Mouse (Mus musculus) left cerebral cortex, postnatal 14 days (tissue): Measurements from ENCODE around the gene Tmem131. TPM values are rescaled to one million over a fixed set of nuclear protein-coding genes. Genes with fewer than 3 reads are reported as not detected.

Experiments
- DNase-seq, 2 experiments: peaks; one replicate each; pipeline ENCODE4 v3.0.0; 2021 to 2022; ENCODE audit warnings: low spot score in 2 of 2, mixed read lengths in 1 of 2
- intact Hi-C: fragments of 180-260 bp; cut with DNase I; formaldehyde crosslinking; loops from one replicate; pipeline ENCODE4 v1.15.1; 2025
- long read RNA-seq, 2 experiments: library from polyadenylated mRNA; stranded (forward); transcript quantifications; one replicate each; pipeline ENCODE4 v2.0.0; 2021
- total RNA-seq, 2 experiments: library from RNA; stranded (reverse); gene quantifications; 2 replicates each; pipeline ENCODE4 v1.2.3; 2021

Gene Tmem131
- 10 to 100 TPM; 57.2 to 60.2 TPM for total RNA-seq
- long read RNA-seq, experiment 1, full-length matches to known transcripts, result 2 of 13 reads
- long read RNA-seq, experiment 1, partial matches to known transcripts, result 10 of 13 reads
- long read RNA-seq, experiment 1, other reads (novel, unspliced or antisense), result 1 of 13 reads
- long read RNA-seq, experiment 2, full-length matches to known transcripts, result 1 of 7 reads
- long read RNA-seq, experiment 2, partial matches to known transcripts, result 3 of 7 reads
- long read RNA-seq, experiment 2, other reads (novel, unspliced or antisense), result 3 of 7 reads

DNA sequence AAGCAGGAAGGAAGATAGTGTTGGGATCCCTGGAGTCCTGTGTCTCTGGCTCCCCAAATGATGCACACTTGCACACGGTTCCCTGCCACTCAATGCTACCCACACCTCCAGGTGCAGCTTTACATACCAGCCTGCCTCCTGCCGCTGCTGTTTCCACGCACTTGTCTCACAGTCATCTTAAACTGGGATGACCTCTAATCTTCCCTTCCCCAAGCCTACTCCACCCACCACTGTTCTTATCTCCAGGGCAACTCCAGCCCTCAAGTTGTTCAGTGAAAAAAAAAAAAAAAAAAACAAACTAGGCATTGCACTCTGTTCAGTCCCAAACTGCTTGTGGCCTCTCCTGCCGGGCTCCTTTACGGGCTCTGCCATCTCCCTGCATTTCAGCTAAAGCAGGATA lies at the start of gene Tmem131:
Gene Tmem131, minus strand, starts transcription at position 14 of the 400 bp plus-strand sequence.
- DNase-seq, result peak in 1 of 2 experiments; percentile 28
- intact Hi-C loops, result no loop called here

DNA sequence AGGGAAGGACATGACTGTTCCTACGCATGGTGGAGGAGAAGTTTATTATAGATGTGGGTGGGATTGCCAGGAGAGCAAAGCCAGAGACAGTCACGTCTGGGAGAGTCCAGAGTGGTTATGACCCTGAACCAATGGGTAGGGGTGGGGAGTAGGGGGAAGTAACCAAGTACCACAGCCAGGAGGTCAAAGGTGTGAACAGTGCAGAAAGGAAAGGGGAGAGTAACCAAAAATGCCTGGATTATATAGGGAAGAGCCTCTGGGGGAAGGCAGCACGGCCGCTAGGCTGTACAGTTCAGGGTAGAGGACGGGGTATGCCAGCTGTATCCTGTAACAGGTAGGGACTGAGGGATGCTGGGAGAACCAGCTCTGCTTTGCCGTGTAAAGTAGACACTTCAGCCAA lies 45.1 kb upstream of the Tmem131 start:
- DNase-seq, result no peak

DNA sequence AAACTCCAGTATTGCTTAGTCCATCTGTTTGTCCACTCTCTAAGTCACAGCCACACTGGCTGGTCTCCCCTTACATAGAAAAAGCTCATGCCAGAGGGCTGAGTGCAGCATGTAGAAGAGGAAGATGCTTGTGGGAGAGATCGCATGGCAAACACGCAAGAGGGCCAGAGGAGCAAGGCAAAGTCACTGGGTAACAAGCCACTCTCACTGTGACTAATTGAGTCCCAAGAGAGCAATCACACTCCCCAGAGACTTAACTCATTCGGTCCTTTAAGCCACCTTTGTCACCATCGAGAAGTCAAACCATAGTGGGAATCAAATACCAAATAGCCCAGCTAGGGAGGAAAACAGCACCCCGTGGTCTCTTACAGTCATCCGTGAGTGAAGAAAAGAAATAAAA lies 44.7 kb upstream of the Tmem131 start:
- intact Hi-C loops, result no loop called here
- DNase-seq, result no peak

More for the DNA sequence above, 45.1 kb upstream of the Tmem131 start:
- intact Hi-C loops, result no loop called here

DNA sequence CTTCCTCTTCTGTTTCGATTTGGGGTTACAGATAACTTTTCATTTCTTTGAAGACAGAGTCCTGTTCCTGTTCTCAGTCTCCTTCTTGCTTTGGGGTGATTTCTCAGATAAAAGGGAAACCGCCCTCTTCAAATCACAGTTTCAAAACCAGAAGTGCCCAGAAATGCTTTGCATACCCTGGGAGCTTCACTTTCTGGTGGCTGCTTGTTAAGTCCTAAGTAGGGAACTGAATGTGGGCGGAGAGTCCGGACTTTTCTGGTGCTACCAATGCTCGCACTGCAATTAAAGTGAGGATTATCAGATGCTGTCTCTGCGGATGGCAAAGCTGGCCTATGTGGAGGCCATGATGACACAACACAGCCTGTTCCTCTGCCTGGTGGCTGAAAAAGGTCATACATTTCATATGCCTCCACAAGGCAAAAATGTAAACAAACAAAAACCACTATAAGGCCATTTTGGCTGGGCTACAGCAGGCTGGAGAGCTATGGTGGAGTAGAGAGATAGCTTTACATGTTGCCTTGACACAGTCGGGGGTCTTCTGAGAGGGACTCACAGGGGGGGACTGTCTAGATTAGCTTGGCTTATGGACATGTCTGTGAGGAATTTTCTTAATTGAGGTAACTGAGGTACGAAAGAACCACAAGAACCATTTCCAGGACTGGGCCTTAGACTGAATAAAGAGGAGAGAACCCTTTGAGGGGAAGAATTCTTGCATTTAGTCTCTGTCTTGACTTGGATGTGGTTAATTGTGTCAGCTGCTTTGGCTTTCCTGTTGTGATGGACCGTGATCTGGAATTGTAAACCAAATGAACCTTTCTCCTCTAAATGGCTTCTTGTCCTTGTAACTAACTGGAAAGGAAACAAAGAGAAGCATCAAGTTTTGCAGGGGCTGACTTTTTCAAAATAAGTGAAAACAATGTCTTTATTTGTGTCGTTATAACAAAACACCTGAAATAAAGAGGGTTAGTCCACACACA lies 44.0 kb upstream of the Tmem131 start:
- DNase-seq, result no peak
- intact Hi-C loops, result no loop called here

- intact Hi-C loops, result no loop called here
- DNase-seq, result no peak
Observed at GRCm38 (mm10) chr1:36986396-36987160, 43.1 kb upstream of the Tmem131 start.

- no peak for DNase-seq
- intact Hi-C loops, result no loop called here
Observed at GRCm38 (mm10) chr1:36985896-36986295, 42.4 kb upstream of the Tmem131 start.

DNA sequence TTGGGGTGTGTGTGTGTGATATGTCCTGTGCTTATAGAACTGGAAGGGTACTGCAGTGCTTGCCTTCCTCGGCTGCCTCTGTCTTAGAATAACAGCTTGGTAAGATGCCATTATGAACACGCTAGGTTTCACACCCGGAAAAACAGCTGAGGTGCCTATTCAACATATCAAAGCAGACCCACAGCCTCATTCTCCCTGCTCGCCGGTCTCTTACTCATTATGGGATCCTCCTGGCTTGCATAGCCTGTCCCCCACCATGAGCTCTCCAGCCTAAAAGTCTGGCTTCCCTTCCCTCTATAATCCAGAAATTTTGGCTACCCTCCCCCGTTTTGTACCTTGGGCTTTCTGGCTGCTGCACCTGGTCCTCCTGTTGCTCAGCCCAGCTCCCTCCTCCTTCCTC lies 40.9 kb upstream of the Tmem131 start:
- no peak for DNase-seq
- intact Hi-C loops, result no loop called here

- DNase-seq, result no peak
- intact Hi-C loops, result no loop called here
Observed at GRCm38 (mm10) chr1:36983754-36984153, 40.3 kb upstream of the Tmem131 start.

DNA sequence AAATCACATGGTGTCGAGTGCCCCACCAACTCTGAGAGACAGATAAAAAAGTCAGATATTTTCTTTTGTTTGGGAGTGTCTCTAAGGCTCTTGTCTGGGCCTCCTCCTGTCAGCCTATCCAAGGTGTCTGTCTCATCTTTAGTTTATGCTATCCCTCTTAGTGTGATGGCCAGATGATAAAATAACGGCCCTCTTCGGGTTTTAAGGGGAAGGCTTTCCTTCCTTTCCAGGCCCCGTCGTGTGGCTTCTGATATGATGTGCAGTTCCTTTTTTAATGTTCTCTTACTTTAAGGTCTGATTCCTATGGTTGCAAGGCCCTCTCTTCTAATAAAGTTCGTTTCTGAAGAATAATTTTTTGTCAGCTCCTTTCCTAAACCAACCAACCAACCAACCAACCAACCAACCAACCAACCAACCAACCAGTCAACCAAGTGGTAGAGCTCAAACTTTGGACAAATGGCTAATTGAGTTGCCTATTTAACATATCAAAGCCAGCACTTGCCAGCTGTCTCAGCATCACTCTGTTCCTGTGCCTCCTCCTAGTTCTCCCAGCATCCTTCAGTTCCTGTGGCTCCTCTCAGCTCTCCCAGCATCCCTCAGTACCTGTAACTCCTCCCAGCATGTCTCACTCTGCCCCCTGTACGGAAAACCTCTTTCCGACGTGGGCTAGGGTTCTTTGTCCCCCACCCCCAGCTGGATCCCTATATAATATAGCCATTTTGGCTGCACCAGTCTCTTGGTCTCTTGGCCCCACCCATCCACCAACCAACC lies 38.9 kb upstream of the Tmem131 start:
- DNase-seq, result no peak
- intact Hi-C loops, result no loop called here

GRCm38 (mm10) chr1:36976770-36977169 lies 33.3 kb upstream of the Tmem131 start:
- intact Hi-C loops, result no loop called here
- DNase-seq, result no peak

GRCm38 (mm10) chr1:36970918-36971617 lies 27.6 kb upstream of the Tmem131 start:
- intact Hi-C loops, result no loop called here
- DNase-seq, result no peak

DNA sequence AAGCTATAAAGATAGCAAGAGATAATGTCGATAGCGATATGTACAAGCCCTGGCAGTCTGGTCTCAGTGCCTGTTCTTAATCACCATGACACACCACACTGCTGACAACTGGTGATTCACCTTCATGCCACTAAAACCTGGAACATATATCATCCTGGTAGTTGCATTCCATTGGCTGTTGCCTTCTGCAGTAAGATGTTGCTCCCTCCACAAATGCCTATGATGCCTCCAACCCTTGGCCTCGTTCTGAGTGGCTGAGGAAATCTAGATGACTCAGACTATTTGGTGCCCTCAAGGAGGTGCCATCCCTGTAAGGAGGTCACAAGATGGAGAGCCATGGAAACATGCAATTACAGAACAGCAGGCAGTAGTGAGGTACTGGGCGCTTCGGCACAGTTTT lies 22.4 kb upstream of the Tmem131 start:
- intact Hi-C loops, result no loop called here
- no peak for DNase-seq

DNA sequence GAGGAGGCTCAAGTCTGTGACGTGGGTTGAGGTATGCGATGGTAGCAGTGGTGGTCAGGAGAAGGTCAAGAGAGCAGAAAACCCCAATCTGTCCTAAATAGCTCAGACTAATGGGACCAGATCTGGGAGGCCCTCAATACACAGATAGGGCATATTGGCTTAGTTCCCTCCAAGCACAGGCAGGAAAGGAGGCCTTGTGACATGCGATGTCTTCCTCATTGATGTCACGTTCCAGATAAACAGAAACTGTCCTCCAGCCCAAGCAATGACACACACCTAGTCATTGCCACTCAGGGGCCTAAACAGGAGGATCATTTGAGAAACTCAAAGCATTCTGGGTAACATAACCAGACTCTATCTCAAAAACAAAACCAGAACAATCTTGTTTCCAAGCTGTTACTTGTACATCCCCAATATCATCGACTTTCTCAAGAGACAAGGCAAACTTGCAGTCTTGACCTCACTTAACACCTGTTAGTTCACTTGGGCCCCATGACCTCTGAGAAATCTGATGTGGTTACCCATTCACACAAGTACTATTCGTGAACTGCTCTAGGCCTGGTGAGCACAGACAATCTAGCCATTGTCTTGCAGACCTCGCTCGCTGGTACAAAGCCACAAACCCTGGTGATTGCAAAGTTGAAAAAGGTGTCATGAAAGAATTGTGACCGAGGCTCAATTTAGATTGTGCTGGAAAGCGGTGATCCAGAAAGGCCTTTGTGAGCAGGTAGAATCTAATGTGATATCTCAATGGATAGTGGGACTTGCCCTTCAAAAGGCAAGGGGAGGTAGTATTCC lies 19.1 kb upstream of the Tmem131 start:
- DNase-seq, result no peak
- intact Hi-C loops, result no loop called here

- no peak for DNase-seq
- intact Hi-C loops, result no loop called here
Observed at GRCm38 (mm10) chr1:36960509-36961222, 17.2 kb upstream of the Tmem131 start.

- no peak for DNase-seq
- intact Hi-C loops, result no loop called here
Observed at GRCm38 (mm10) chr1:36949591-36950184, 6.2 kb upstream of the Tmem131 start.

GRCm38 (mm10) chr1:36947448-36947847 lies 4.0 kb upstream of the Tmem131 start:
- DNase-seq, result no peak
- intact Hi-C loops, result no loop called here

- intact Hi-C loops, result no loop called here
Observed at GRCm38 (mm10) chr1:36940381-36940762, 3.1 kb downstream of the Tmem131 start.

More at GRCm38 (mm10) chr1:36940381-36940762, 3.1 kb downstream of the Tmem131 start:
- no peak for DNase-seq
